Mouse (Mus musculus) lung, embryonic 14.5 days (tissue): ENCODE data around the gene Rsph1. TPM values are rescaled to one million over a fixed set of nuclear protein-coding genes. Genes with fewer than 3 reads are reported as not detected.
A peak's percentile ranks its signal among the peaks of the same experiment; 100 is the strongest.

Experiments used
- ATAC-seq: fragments of 200-750 bp; cut with Nextera tagmentation; 2 replicates; pipeline ENCODE4 v1.8.0; 2017; ENCODE audit warnings: mild to moderate bottlenecking, moderate TSS enrichment, moderate library complexity; ENCODE audit not compliant: insufficient read depth
- DNase-seq: peaks from one replicate; pipeline ENCODE4 v3.0.0-alpha.2; 2015
- H3K27ac ChIP-seq: fragments of 300-500 bp; sonication (generic); 2 replicates; pipeline ENCODE4 v1.5.1; 2014; ENCODE audit warnings: low read depth, mild to moderate bottlenecking, moderate library complexity
- H3K27me3 ChIP-seq: fragments of 300-500 bp; sonication (generic); 2 replicates; pipeline ENCODE4 v1.6.1; 2014; ENCODE audit warnings: low read length, control low read depth; ENCODE audit not compliant: insufficient read depth
- H3K36me3 ChIP-seq: fragments of 300-500 bp; sonication (generic); 2 replicates; pipeline ENCODE4 v1.6.1; 2014; ENCODE audit warnings: control low read depth; ENCODE audit not compliant: insufficient read depth
- H3K4me1 ChIP-seq: fragments of 300-500 bp; sonication (generic); 2 replicates; pipeline ENCODE4 v1.6.1; 2014; ENCODE audit warnings: antibody characterized with exemption, control low read depth; ENCODE audit not compliant: insufficient read depth
- H3K4me2 ChIP-seq: fragments of 300-500 bp; sonication (generic); 2 replicates; pipeline ENCODE4 v1.6.1; 2014; ENCODE audit warnings: mild to moderate bottlenecking
- H3K4me3 ChIP-seq: fragments of 300-500 bp; sonication (generic); 2 replicates; pipeline ENCODE4 v1.5.1; 2014; ENCODE audit warnings: low read depth, low read length
- H3K9ac ChIP-seq: fragments of 300-500 bp; sonication (generic); 2 replicates; pipeline ENCODE4 v1.6.1; 2014
- H3K9me3 ChIP-seq: fragments of 300-500 bp; sonication (generic); 2 replicates; pipeline ENCODE4 v1.6.1; 2016; ENCODE audit warnings: low read depth, low read length, control low read depth
- CTCF ChIP-seq: IDR thresholded peaks from 2 replicates; pipeline ENCODE4 v1.5.1; 2016; ENCODE audit warnings: antibody characterized with exemption, low read depth
- WGBS: fragments of 180-500 bp; shearing (Covaris S2); extraction: QIAGEN DNeasy Blood & Tissue Kit; methylation state at CpG from one replicate; pipeline ENCODE4 v1.1.7; 2014; 5-methylcytosine and 5-hydroxymethylcytosine counted together
- polyA plus RNA-seq: library from polyadenylated mRNA; unstranded; fragments of >200 nt; fragmentation: Nextera tagmentation; extraction: Ambion mirVana; gene quantifications from 2 replicates; pipeline ENCODE4 v1.2.1, GENCODE M21; 2014

Rsph1 gene
- polyA plus RNA-seq, 1 experiment from 2014 or later, result 0.86 TPM

GRCm38 (mm10) chr17:31253951-31254350 is 23.2 kb downstream of the Rsph1 start:
- no peaks in the 10 kb centered on the region for H3K9me3 ChIP-seq
- H3K36me3 ChIP-seq, result no peaks in the 10 kb centered on the region
- no peak overlapping the region for H3K4me2 ChIP-seq
- no peak overlapping the region for H3K27ac ChIP-seq
- no peak for TF ChIP-seq CTCF
- no peaks in the 10 kb centered on the region for H3K27me3 ChIP-seq
- WGBS, result 56% methylated on average over 5 of the region's 5 CpGs
- H3K4me1 ChIP-seq, result no peaks in the 10 kb centered on the region
- no peak for ATAC-seq
- no peak for DNase-seq
- H3K9ac ChIP-seq, result no peak overlapping the region
- H3K4me3 ChIP-seq, result no peak overlapping the region

- ATAC-seq, result no peak
- 26% methylated on average over 5 of the region's 5 CpGs for WGBS
- Histone ChIP-seq H3K4me1 (no peaks in the 10 kb centered on the region), H3K27ac (no peak overlapping the region), H3K36me3 (no peaks in the 10 kb centered on the region), H3K27me3 (no peaks in the 10 kb centered on the region), H3K9ac (no peak overlapping the region), H3K9me3 (no peaks in the 10 kb centered on the region), H3K4me3 (no peak overlapping the region), H3K4me2 (peak overlapping the region; percentile 18; the same call in 1 of the 2 replicates)
- peak; percentile 11 for DNase-seq
- TF ChIP-seq CTCF, result no peak
Measured at GRCm38 (mm10) chr17:31247144-31247543, 30.0 kb downstream of the Rsph1 start.

GRCm38 (mm10) chr17:31245321-31245720 is 31.9 kb downstream of the Rsph1 start:
- Histone ChIP-seq H3K9me3 (no peaks in the 10 kb centered on the region), H3K27me3 (no peaks in the 10 kb centered on the region), H3K9ac (no peak overlapping the region), H3K4me3 (no peak overlapping the region), H3K4me2 (no peak overlapping the region), H3K27ac (no peak overlapping the region), H3K4me1 (no peaks in the 10 kb centered on the region), H3K36me3 (no peaks in the 10 kb centered on the region)
- DNase-seq (no peak), ATAC-seq (no peak)
- no peak for TF ChIP-seq CTCF
- 74% methylated on average over 5 of the region's 5 CpGs for WGBS

- Histone ChIP-seq H3K9ac (no peak overlapping the region), H3K4me2 (no peak overlapping the region), H3K4me3 (no peak overlapping the region), H3K9me3 (no peaks in the 10 kb centered on the region), H3K27me3 (no peaks in the 10 kb centered on the region), H3K27ac (no peak overlapping the region), H3K36me3 (no peaks in the 10 kb centered on the region), H3K4me1 (no peaks in the 10 kb centered on the region)
- DNase-seq, result peak; percentile 27
- ATAC-seq, result no peak
- 0% methylated on average over 1 of the region's 1 CpGs for WGBS
- TF ChIP-seq CTCF, result peak; percentile 61
Measured at GRCm38 (mm10) chr17:31242764-31243163, 34.4 kb downstream of the Rsph1 start.

- ATAC-seq (no peak), DNase-seq (no peak)
- Histone ChIP-seq H3K36me3 (no peaks in the 10 kb centered on the region), H3K27me3 (no peaks in the 10 kb centered on the region), H3K4me3 (no peak overlapping the region), H3K27ac (no peak overlapping the region), H3K9me3 (no peaks in the 10 kb centered on the region), H3K4me1 (no peaks in the 10 kb centered on the region), H3K4me2 (no peak overlapping the region), H3K9ac (no peak overlapping the region)
- 76% methylated on average over 8 of the region's 8 CpGs for WGBS
- TF ChIP-seq CTCF, result no peak
Measured at GRCm38 (mm10) chr17:31241156-31241555, 36.0 kb downstream of the Rsph1 start.

GRCm38 (mm10) chr17:31238234-31239020 is 38.8 kb downstream of the Rsph1 start:
- no peak for TF ChIP-seq CTCF
- DNase-seq (no peak), ATAC-seq (no peak)
- Histone ChIP-seq H3K9me3 (no peaks in the 10 kb centered on the region), H3K4me1 (no peaks in the 10 kb centered on the region), H3K4me2 (no peak overlapping the region), H3K27me3 (no peaks in the 10 kb centered on the region), H3K4me3 (no peak overlapping the region), H3K9ac (no peak overlapping the region), H3K27ac (no peak overlapping the region), H3K36me3 (no peaks in the 10 kb centered on the region)
- WGBS, result 76% methylated on average over 7 of the region's 7 CpGs

GRCm38 (mm10) chr17:31235915-31236314 is 41.3 kb downstream of the Rsph1 start:
- H3K36me3 ChIP-seq, result no peaks in the 10 kb centered on the region
- WGBS, result 91% methylated on average over 1 of the region's 1 CpGs
- TF ChIP-seq CTCF, result peak; percentile 36

More at GRCm38 (mm10) chr17:31235915-31236314, 41.3 kb downstream of the Rsph1 start:
- H3K4me2 ChIP-seq, result no peak overlapping the region
- DNase-seq (no peak), ATAC-seq (no peak)
- no peaks in the 10 kb centered on the region for H3K9me3 ChIP-seq
- no peak overlapping the region for H3K27ac ChIP-seq
- H3K4me1 ChIP-seq, result no peaks in the 10 kb centered on the region
- no peaks in the 10 kb centered on the region for H3K27me3 ChIP-seq
- no peak overlapping the region for H3K4me3 ChIP-seq
- no peak overlapping the region for H3K9ac ChIP-seq
